Mouse (Mus musculus): ENCODE results near the gene Ccdc33. TPM values are rescaled to one million over a fixed set of nuclear protein-coding genes. Genes with fewer than 3 reads are reported as not detected.

Ccdc33 gene
- polyA plus RNA-seq, 1 experiment from 2014 or later: 0.25 TPM

DNA sequence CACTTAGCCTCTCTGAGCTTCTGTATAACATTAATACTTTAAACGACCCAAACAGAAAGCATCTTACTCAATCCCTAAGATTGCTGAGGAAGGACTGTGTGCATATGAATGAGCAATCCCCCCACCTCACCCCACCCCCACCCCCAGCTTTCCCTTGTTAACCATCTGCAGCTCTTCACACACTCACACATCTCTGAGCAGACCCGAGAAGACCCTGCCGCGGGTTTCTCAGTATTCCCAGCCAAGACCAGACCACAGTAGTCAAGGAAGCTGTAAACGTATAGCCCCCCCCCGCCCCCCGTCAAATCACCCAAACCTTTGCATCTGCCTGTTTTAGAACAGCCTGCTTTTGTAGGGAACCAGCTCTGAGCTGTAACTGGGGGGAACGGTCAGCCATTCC, 34.0 kb downstream of the Ccdc33 start:
- Histone ChIP-seq H3K4me1 (ENCODE audit: control insufficient read depth, insufficient read depth, low read length) (peaks cover 25% of the 10 kb centered on the region), H3K9ac (ENCODE audit: low read depth, low read length) (no peak overlapping the region), H3K27ac (replicated peaks; ENCODE audit: low read depth, low read length) (no peak overlapping the region), H3K4me2 (ENCODE audit: low read depth, low read length) (no peak overlapping the region), H3K9me3 (ENCODE audit: control insufficient read depth, low read length) (no peaks in the 10 kb centered on the region), H3K4me3 (ENCODE audit: low read depth, low read length) (no peak overlapping the region), H3K27me3 (replicated peaks; ENCODE audit: control insufficient read depth, insufficient read depth, low read length) (no peaks in the 10 kb centered on the region), H3K36me3 (ENCODE audit: control insufficient read depth, insufficient read depth, low read length) (no peaks in the 10 kb centered on the region)
- no peak for DNase-seq (ENCODE audit: low spot score)
- ATAC-seq (ENCODE audit: low read depth): no peak
- WGBS: 20% methylated on average over 8 of the region's 8 CpGs

DNA sequence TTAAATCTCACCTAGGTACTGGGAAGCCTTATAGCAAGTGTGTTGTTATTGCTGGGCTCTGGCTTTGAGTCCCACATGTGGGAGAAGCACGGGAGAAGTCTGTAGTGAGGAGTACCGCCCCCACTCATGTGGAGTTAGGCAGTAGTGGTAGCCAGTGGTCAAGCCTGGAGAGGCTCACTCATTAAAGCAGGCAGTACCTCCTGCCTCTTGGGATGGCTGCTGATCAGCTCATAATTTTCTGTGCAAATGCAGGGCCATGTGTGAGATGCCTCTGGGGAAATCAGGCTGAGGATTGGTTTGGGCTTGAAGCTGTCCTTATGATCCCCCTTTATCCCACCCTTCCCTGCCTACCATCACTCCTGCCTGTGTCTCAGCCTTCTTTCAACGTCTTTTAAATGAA, 44.1 kb downstream of the Ccdc33 start:
- Histone ChIP-seq H3K9me3 (ENCODE audit: control insufficient read depth, low read length) (no peaks in the 10 kb centered on the region), H3K36me3 (ENCODE audit: control insufficient read depth, insufficient read depth, low read length) (no peaks in the 10 kb centered on the region), H3K4me3 (ENCODE audit: low read depth, low read length) (no peak overlapping the region), H3K4me2 (ENCODE audit: low read depth, low read length) (no peak overlapping the region), H3K27me3 (replicated peaks; ENCODE audit: control insufficient read depth, insufficient read depth, low read length) (no peaks in the 10 kb centered on the region), H3K27ac (replicated peaks; ENCODE audit: low read depth, low read length) (no peak overlapping the region), H3K4me1 (ENCODE audit: control insufficient read depth, insufficient read depth, low read length) (no peaks in the 10 kb centered on the region), H3K9ac (ENCODE audit: low read depth, low read length) (no peak overlapping the region)
- 37% methylated on average over 3 of the region's 3 CpGs for WGBS
- DNase-seq (ENCODE audit: low spot score): peak; percentile 32
- no peak for ATAC-seq (ENCODE audit: low read depth)

DNA sequence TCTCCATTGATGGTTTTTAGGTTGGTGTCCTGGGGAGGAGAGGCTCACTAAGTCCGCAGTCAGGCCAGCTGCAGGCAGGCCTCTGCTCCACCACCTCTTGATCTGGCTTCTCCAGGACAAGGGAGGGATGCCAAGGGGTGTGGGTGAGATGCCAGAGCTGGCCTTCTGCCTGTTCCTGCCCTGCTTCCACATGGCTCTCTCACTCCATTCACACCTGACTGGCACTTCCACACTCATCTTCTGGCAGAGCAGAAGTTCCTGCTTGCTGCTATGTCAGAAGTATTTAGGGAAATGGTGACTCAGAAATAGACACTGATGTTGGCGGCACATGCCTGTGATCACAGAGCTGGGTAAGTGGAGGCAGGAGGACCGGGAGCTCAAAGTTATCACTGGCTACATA, 51.1 kb downstream of the Ccdc33 start:
- Histone ChIP-seq H3K27me3 (replicated peaks; ENCODE audit: control insufficient read depth, insufficient read depth, low read length) (peaks cover 4% of the 10 kb centered on the region; the same call in 1 of the 2 replicates), H3K27ac (replicated peaks; ENCODE audit: low read depth, low read length) (no peak overlapping the region)
- 78% methylated on average over 3 of the region's 3 CpGs for WGBS

DNA sequence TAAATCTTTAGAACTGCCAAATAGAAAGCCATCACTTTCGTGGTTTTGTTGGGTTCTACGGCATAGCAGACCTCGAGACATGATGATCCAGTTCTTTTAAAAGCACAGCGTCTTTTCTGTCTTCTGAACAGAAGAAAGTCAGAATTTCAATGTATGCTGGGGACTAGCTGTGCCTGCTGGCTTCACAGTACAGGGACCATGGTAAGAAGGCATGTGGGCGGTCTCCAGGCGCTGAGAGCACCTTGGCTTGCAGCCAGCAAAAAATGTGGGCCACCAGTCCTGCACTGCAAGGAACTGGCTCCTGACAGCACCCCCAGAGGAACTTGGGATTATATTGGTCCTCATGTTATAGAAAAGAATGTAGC, 51.9 kb downstream of the Ccdc33 start:
- DNase-seq (ENCODE audit: low spot score): peak; percentile 56

More for the DNA sequence above, 51.1 kb downstream of the Ccdc33 start:
- Histone ChIP-seq H3K36me3 (ENCODE audit: control insufficient read depth, insufficient read depth, low read length) (no peaks in the 10 kb centered on the region), H3K9me3 (ENCODE audit: control insufficient read depth, low read length) (no peaks in the 10 kb centered on the region), H3K4me3 (ENCODE audit: low read depth, low read length) (no peak overlapping the region), H3K9ac (ENCODE audit: low read depth, low read length) (no peak overlapping the region), H3K4me1 (ENCODE audit: control insufficient read depth, insufficient read depth, low read length) (peaks cover 10% of the 10 kb centered on the region), H3K4me2 (ENCODE audit: low read depth, low read length) (no peak overlapping the region)
- ATAC-seq (ENCODE audit: low read depth) (no peak), DNase-seq (ENCODE audit: low spot score) (no peak)

DNA sequence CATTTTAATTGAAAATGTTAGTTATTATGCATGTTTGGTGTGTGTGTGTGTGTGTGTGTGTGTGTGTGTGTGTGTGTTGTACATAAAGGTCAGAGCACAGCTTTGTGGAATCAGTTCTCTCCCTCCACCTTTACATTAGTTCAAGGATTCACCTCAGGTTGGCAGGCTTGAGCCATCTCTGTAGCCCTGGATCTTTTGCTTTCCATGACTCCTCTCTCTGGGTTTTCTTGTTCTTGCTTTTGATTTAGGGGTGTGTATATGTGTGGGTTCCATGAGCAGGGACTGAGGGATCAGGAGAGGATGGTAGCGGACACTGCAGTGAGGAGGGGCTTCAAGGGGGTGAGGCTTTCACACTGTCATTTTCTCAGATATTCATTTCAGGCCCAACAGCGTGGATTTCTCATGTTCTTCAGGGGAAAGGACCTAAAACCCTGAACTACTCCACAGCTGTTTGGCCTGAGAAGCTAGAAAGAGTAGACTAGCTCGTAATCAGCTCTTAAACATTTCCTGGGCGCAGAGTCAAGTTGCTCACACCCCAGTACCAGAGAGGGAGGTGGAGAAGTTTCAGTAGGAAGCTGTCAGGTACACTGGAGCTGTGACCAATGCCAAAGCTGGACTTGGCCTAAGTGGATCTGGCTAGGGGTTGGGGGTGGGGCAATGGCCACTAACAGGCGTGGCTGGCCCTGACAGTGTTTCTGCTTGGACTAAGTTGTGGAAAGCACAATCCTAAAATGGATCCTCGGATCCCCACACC, 52.5 kb downstream of the Ccdc33 start:
- DNase-seq (ENCODE audit: low spot score): no peak
- WGBS: 67% methylated on average over 6 of the region's 6 CpGs
- ATAC-seq (ENCODE audit: low read depth): no peak
- peaks cover 7% of the 10 kb centered on the region for H3K27me3 ChIP-seq (replicated peaks; ENCODE audit: control insufficient read depth, insufficient read depth, low read length)
- H3K36me3 ChIP-seq (ENCODE audit: control insufficient read depth, insufficient read depth, low read length): no peaks in the 10 kb centered on the region
- no peaks in the 10 kb centered on the region for H3K9me3 ChIP-seq (ENCODE audit: control insufficient read depth, low read length)
- H3K27ac ChIP-seq (replicated peaks; ENCODE audit: low read depth, low read length): no peak overlapping the region
- H3K9ac ChIP-seq (ENCODE audit: low read depth, low read length): no peak overlapping the region
- no peak overlapping the region for H3K4me3 ChIP-seq (ENCODE audit: low read depth, low read length)
- peaks cover 10% of the 10 kb centered on the region for H3K4me1 ChIP-seq (ENCODE audit: control insufficient read depth, insufficient read depth, low read length)
- H3K4me2 ChIP-seq (ENCODE audit: low read depth, low read length): no peak overlapping the region

More for the DNA sequence above, 51.9 kb downstream of the Ccdc33 start:
- no peak overlapping the region for H3K9ac ChIP-seq (ENCODE audit: low read depth, low read length)
- no peaks in the 10 kb centered on the region for H3K36me3 ChIP-seq (ENCODE audit: control insufficient read depth, insufficient read depth, low read length)
- ATAC-seq (ENCODE audit: low read depth): 0 out of 2 replicates have a peak, but pooled peaks have one; percentile 26
- peaks cover 4% of the 10 kb centered on the region; the same call in 1 of the 2 replicates for H3K27me3 ChIP-seq (replicated peaks; ENCODE audit: control insufficient read depth, insufficient read depth, low read length)
- no peaks in the 10 kb centered on the region for H3K9me3 ChIP-seq (ENCODE audit: control insufficient read depth, low read length)
- 41% methylated on average over 6 of the region's 6 CpGs for WGBS
- H3K4me3 ChIP-seq (ENCODE audit: low read depth, low read length): no peak overlapping the region
- no peak overlapping the region for H3K27ac ChIP-seq (replicated peaks; ENCODE audit: low read depth, low read length)
- peaks cover 10% of the 10 kb centered on the region for H3K4me1 ChIP-seq (ENCODE audit: control insufficient read depth, insufficient read depth, low read length)
- no peak overlapping the region for H3K4me2 ChIP-seq (ENCODE audit: low read depth, low read length)

DNA sequence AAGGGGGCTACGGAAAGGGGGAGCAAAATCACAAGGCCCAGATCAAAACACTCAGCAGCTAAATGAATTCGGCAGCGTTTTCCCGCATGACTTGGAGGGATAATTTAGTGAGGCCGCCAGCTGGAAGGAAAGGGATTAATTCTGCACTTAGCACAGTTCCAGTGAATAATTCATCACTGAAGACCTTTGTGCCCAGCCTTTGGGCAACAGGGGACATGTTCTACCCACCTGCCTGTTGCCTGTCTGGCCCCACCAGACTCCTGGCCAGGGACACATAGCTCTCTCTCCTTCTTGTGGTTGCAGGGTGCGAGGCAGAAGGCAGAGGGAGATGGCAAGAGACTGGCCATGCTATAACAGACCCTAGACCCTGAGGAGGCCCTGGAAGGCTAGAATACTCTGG, 53.1 kb downstream of the Ccdc33 start:
- no peak overlapping the region for H3K27ac ChIP-seq (replicated peaks; ENCODE audit: low read depth, low read length)
- no peaks in the 10 kb centered on the region for H3K9me3 ChIP-seq (ENCODE audit: control insufficient read depth, low read length)
- DNase-seq (ENCODE audit: low spot score) (peak; percentile 51), ATAC-seq (ENCODE audit: low read depth) (no peak)
- H3K4me3 ChIP-seq (ENCODE audit: low read depth, low read length): no peak overlapping the region
- H3K4me1 ChIP-seq (ENCODE audit: control insufficient read depth, insufficient read depth, low read length): peaks cover 10% of the 10 kb centered on the region
- peaks cover 10% of the 10 kb centered on the region for H3K27me3 ChIP-seq (replicated peaks; ENCODE audit: control insufficient read depth, insufficient read depth, low read length)
- H3K36me3 ChIP-seq (ENCODE audit: control insufficient read depth, insufficient read depth, low read length): no peaks in the 10 kb centered on the region
- H3K4me2 ChIP-seq (ENCODE audit: low read depth, low read length): no peak overlapping the region
- H3K9ac ChIP-seq (ENCODE audit: low read depth, low read length): no peak overlapping the region
- WGBS: 30% methylated on average over 6 of the region's 6 CpGs

DNA sequence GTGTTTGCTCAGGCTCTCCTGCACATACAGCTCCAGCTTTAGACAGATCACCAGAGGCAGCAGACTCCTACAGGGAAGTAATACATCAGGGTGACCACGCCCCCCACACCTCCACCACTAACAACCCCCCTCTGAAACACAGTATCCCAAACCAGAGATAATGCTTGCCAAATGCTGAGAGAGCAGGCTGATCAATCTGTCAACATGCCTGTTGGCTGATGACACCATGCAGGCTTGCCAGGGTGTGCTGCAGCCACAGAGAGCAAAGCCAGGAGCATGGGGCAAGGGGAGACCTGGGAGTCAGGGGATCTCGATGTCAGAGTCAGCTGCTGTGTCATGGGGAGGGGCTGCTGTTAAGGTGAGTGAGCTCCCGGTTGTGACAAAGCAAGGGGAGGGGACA, 55.1 kb downstream of the Ccdc33 start, which contains the start of gene Stra6:
Gene Stra6 (plus strand): TSS at position 258 of the 400 bp plus-strand sequence.
- Histone ChIP-seq H3K4me1 (ENCODE audit: control insufficient read depth, insufficient read depth, low read length) (peaks cover 10% of the 10 kb centered on the region), H3K9me3 (ENCODE audit: control insufficient read depth, low read length) (no peaks in the 10 kb centered on the region), H3K4me2 (ENCODE audit: low read depth, low read length) (no peak within 1 kb of the TSS), H3K9ac (ENCODE audit: low read depth, low read length) (no peak within 1 kb of the TSS), H3K36me3 (ENCODE audit: control insufficient read depth, insufficient read depth, low read length) (no peaks in the 10 kb centered on the region), H3K27ac (replicated peaks; ENCODE audit: low read depth, low read length) (no peak within 1 kb of the TSS), H3K27me3 (replicated peaks; ENCODE audit: control insufficient read depth, insufficient read depth, low read length) (peaks cover 10% of the 10 kb centered on the region), H3K4me3 (ENCODE audit: low read depth, low read length) (no peak within 1 kb of the TSS)
- ATAC-seq (ENCODE audit: low read depth) (no peak), DNase-seq (ENCODE audit: low spot score) (no peak)
- 18% methylated on average over 3 of the region's 3 CpGs for WGBS

DNA sequence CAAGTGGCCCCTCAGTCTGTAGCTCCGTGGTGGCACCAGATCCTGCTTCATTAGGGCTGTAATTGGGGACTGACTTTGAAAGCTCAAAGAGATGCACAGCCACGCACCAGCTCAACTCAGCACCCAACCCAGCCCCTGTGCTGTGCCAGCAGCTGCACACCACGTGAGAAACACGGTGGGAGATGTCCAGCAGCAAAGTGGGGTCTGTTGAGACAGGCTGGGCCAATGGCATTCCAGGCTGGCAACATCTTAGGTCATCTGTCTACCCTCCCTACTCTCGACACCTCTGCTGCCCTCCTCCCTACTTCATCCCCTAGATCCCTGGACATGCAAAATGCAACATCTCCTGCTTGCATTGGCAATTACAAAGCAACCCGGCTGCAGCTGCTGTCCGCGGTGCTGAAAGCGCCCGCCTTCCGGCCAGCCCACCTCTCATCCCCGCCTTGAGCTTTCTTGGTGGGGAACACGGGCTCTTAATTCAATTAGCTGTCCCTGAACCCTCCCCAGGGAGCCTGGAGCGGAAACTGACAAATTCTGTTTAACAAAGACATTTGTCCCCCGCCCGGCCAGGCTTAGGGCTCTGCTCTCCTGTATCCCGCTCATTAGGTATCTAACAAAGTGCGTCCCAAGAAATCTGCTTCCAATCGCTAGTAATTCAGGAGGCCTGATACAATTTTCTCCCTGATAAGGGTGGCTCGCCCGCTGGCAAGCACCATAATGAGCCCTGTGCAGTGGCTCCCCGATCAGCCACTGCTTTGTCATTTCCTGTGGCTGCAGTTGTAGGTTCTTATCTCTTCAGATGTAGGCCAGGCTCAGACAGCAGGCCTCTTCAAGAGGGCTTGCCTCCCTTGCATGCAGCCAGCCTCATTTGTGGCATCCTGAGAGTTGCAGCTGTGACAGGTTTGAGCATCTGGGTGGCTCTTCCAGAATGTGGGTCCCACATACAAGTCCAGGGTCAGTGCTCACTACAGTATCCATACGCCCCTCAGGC, 57.7 kb downstream of the Ccdc33 start:
- peak; percentile 51; the same call in 1 of the 2 replicates for ATAC-seq (ENCODE audit: low read depth)
- WGBS: 10% methylated on average over 23 of the region's 23 CpGs

More for the DNA sequence above, 57.7 kb downstream of the Ccdc33 start:
- no peak overlapping the region for H3K4me2 ChIP-seq (ENCODE audit: low read depth, low read length)
- H3K9ac ChIP-seq (ENCODE audit: low read depth, low read length): no peak overlapping the region
- H3K4me3 ChIP-seq (ENCODE audit: low read depth, low read length): no peak overlapping the region
- peak; percentile 69 for DNase-seq (ENCODE audit: low spot score)
- H3K4me1 ChIP-seq (ENCODE audit: control insufficient read depth, insufficient read depth, low read length): no peaks in the 10 kb centered on the region
- no peak overlapping the region for H3K27ac ChIP-seq (replicated peaks; ENCODE audit: low read depth, low read length)
- no peaks in the 10 kb centered on the region for H3K9me3 ChIP-seq (ENCODE audit: control insufficient read depth, low read length)
- no peaks in the 10 kb centered on the region for H3K36me3 ChIP-seq (ENCODE audit: control insufficient read depth, insufficient read depth, low read length)
- H3K27me3 ChIP-seq (replicated peaks; ENCODE audit: control insufficient read depth, insufficient read depth, low read length): peaks cover 10% of the 10 kb centered on the region

Data from embryonic facial prominence, embryonic 14.5 days (tissue).